10 mouse cellular contexts compared by ENCODE assay signal in the genomic region with DNA sequence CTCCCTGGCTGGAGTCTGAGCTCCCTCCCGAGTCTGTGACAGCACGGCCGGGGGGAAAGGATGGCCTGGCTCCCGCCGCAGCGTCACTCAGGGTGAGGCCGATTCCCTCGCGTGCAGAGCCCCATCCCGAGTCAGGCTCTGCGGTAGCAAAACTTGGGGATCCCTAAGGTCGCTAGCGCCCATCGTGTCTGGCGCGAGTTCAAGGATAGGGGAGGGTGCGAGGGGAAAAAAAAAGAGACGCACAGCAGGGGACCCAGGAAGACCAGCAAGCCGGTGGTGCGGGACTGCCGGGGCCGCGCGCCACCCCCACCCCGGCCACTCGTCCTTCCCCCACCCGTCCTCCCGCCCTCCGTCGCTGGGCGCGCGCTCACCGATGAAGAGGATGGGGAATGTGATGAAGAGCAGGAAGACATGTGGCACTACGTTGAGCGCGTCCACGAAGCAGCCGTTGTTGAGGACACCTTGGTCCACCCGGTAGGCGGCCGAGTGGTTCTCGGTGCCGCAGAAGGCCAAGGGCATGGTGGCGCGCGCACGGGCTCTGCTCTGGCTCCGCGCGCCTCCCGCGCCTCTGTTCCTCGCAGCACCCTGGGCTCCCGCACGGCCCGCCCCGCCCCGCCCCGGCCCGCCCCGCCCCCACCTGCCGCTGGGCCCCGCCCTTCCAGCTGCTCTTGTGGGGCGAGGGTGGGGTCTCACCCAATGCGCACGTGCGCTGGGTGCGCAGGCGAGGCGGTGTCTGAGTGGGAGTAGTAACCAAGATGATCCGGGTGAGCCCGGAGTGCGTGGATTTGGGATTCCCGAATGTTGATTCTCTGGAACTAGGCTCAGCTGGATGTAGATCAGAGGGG. TPM values are rescaled to one million over a fixed set of nuclear protein-coding genes. Genes with fewer than 3 reads are reported as not detected.
DNase-seq lines count a peak whose midpoint lies in the region; ATAC-seq and TF ChIP-seq lines count a peak whose summit lies in the region.
"Had no signal": no experiment of that assay in that cellular context is flagged by ENCODE, and none has a peak within 500 bp of the region (broad histone marks: within the 10 kb centered on the region; RNA-seq: fewer than 3 reads in every experiment).

A gene (minus strand): TSS at position 603 of the 845 bp plus-strand sequence.

- peak; percentile 33; the same call in 1 of the 2 replicates for ATAC-seq in heart, embryonic 11.5 days (replicated peaks; ENCODE audit: insufficient number of reproducible peaks, low FRiP score, low TSS enrichment)
- ATAC-seq in midbrain, embryonic 15.5 days (replicated peaks), result peak; percentile 67

- peak within 1 kb of the TSS; percentile 56 for H3K9ac ChIP-seq in heart, embryonic 11.5 days (ENCODE audit: low read depth, low read length)
- peak within 1 kb of the TSS; percentile 33 for H3K9ac ChIP-seq in midbrain, embryonic 15.5 days

- intact Hi-C loops in gastrocnemius, adult 2 months (cut with DNase I), result no loop called here

- under 1% methylated on average over 73 of the region's 75 CpGs for WGBS in heart, embryonic 11.5 days (ENCODE audit: insufficient replicate concordance)
- WGBS in midbrain, embryonic 15.5 days, result under 1% methylated on average over 74 of the region's 75 CpGs

- TF ChIP-seq CTCF in gastrocnemius, adult 2 months (IDR thresholded peaks at IDR 0.05), result no peak

- no peaks in the 10 kb centered on the region for H3K9me3 ChIP-seq in heart, embryonic 11.5 days (replicated peaks; ENCODE audit: control insufficient read depth, low read length)
- H3K9me3 ChIP-seq in midbrain, embryonic 15.5 days, result no peaks in the 10 kb centered on the region

- DNase-seq in gastrocnemius, adult 2 months, result no peak
- DNase-seq in gastrocnemius, postnatal 10 days, result no peak
- DNase-seq in cerebellum, postnatal 25 days, result peak; percentile 77 to 78
- DNase-seq in layer of hippocampus, postnatal 14 days (ENCODE audit: low spot score in 2 of 2), result peak; percentile 34 to 40
- DNase-seq in urinary bladder, postnatal 14 days (ENCODE audit: low spot score), result no peak
- DNase-seq in urinary bladder, adult 2 months (ENCODE audit: low spot score), result no peak

- H3K4me1 ChIP-seq in heart, embryonic 11.5 days (ENCODE audit: control insufficient read depth, insufficient read depth, low read length), result peaks cover 4% of the 10 kb centered on the region
- peaks cover 3% of the 10 kb centered on the region; the same call in 1 of the 2 replicates for H3K4me1 ChIP-seq in midbrain, embryonic 15.5 days

- H3K4me2 ChIP-seq in heart, embryonic 11.5 days, result peak within 1 kb of the TSS; percentile 75
- peak within 1 kb of the TSS; percentile 85 for H3K4me2 ChIP-seq in midbrain, embryonic 15.5 days

- H3K27ac ChIP-seq in gastrocnemius, adult 2 months, result peak within 1 kb of the TSS; percentile 8; the same call in 1 of the 2 replicates
- no peak within 1 kb of the TSS for H3K27ac ChIP-seq in heart, embryonic 11.5 days (ENCODE audit: low read depth, low read length)
- no peak within 1 kb of the TSS for H3K27ac ChIP-seq in midbrain, embryonic 15.5 days

- no peaks in the 10 kb centered on the region for H3K36me3 ChIP-seq in heart, embryonic 11.5 days (ENCODE audit: control insufficient read depth, insufficient read depth, low read length)
- H3K36me3 ChIP-seq in midbrain, embryonic 15.5 days (replicated peaks), result no peaks in the 10 kb centered on the region

- H3K4me3 ChIP-seq in gastrocnemius, adult 2 months, result peak within 1 kb of the TSS; percentile 71
- peak within 1 kb of the TSS; percentile 49 for H3K4me3 ChIP-seq in heart, embryonic 11.5 days (ENCODE audit: low read depth, low read length)
- H3K4me3 ChIP-seq in midbrain, embryonic 15.5 days, result peak within 1 kb of the TSS; percentile 43
- H3K4me3 ChIP-seq: erythroblast, embryonic 14.5 days had no signal

- peaks cover 45% of the 10 kb centered on the region for H3K27me3 ChIP-seq in heart, embryonic 11.5 days (ENCODE audit: control insufficient read depth, insufficient read depth, low read length)
- peaks cover 29% of the 10 kb centered on the region for H3K27me3 ChIP-seq in midbrain, embryonic 15.5 days (replicated peaks)

RNA-seq across cellular contexts. Expression of the gene that starts here (rescaled TPM):
- total RNA-seq in gastrocnemius, adult 2 months (2021), result 1 to 10 TPM; 2.4 to 4.2 TPM
- 1 to 10 TPM; 2.5 to 2.8 TPM for total RNA-seq in gastrocnemius, postnatal 10 days (2021)
- 4.8 and 6.8 TPM in 2 replicates for polyA plus RNA-seq in heart, embryonic 11.5 days (2014; fragmentation: Nextera tagmentation; extraction: Ambion mirVana)
- 10 to 100 TPM; 42.7 to 50.9 TPM for total RNA-seq in layer of hippocampus, postnatal 14 days (2021)
- polyA plus RNA-seq in midbrain, embryonic 15.5 days (2015; fragmentation: Nextera tagmentation; extraction: Ambion mirVana), result 5.8 and 9.3 TPM in 2 replicates
- 0.32 and 0.54 TPM in 2 replicates for polyA plus RNA-seq in urinary bladder, adult 2 months (2012; rRNA removed)
- polyA plus RNA-seq: C2C12; erythroblast, embryonic 14.5 days had no signal

Comparison
In these comparisons a context has a peak if more than half of its experiments do, and no peak if none do; other contexts are left out.
1. RNA of the gene that starts here (total RNA-seq): 42.7 to 50.9 TPM in layer of hippocampus, postnatal 14 days; 2.4 to 4.2 TPM in gastrocnemius, adult 2 months and 2.5 to 2.8 TPM in gastrocnemius, postnatal 10 days; every median in the first group is over 4 times any median in the second.
2. DNase-seq: peak in cerebellum, postnatal 25 days (2 of 2) and layer of hippocampus, postnatal 14 days (2 of 2); none in gastrocnemius, adult 2 months (single experiment), gastrocnemius, postnatal 10 days (single experiment), urinary bladder, postnatal 14 days (single experiment) and urinary bladder, adult 2 months (single experiment).
3. Peak in every context shown above with its lines, with median percentiles within 50 percentile points of each other: H3K4me3 ChIP-seq.